Mouse (Mus musculus): ENCODE data around the gene Tmem238.
"Not testable (repeated sequence)": the region's sequence is repeated elsewhere in the genome, so short reads cannot be mapped to it uniquely, and the experiment has no call there.

- not testable (repeated sequence) for TF ChIP-seq POLR2A (IDR thresholded peaks at IDR 0.05; ENCODE audit: borderline replicate concordance, control insufficient read depth, low read depth, low read length); CTCF (IDR thresholded peaks at IDR 0.05; ENCODE audit: control insufficient read depth, insufficient read depth, low read length)
These were observed 31.5 kb upstream of the Tmem238 start for GRCm38 (mm10) chr7:4820925-4821324.
